Mouse (Mus musculus): ENCODE measurements at regions not wholly inside any gene's neighbourhood (a gene's known extent, or its start where the extent isn't known, plus 50 kb on each side); places are given as distances from the start of the nearest gene placed in this dataset.

DNA sequence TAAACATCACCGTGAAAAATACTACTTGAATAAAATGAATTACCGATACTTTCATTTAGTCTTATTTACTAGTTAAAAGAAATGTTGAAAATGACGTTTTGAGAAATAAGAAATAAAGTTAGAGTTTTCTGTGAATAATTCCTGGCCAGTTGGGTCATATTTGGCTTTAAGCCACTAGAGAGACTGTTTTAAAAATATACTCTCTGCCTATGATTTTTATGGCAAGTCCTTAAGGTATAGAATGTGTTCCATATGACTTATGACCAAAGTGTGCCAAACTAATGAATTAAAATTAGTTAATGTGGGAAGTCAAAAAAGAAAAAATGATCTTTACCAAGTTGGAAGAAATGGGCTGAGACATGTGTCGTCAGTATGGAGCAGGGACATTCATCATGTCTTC is 354.2 kb upstream of the Col3a1 start:
- intact Hi-C loops (cut with DNase I) = no loop called here
- Histone ChIP-seq H3K4me3 (no peak overlapping the region), H3K27ac (no peak overlapping the region)
- no peak for TF ChIP-seq CTCF (IDR thresholded peaks at IDR 0.05)
- DNase-seq = no peak

DNA sequence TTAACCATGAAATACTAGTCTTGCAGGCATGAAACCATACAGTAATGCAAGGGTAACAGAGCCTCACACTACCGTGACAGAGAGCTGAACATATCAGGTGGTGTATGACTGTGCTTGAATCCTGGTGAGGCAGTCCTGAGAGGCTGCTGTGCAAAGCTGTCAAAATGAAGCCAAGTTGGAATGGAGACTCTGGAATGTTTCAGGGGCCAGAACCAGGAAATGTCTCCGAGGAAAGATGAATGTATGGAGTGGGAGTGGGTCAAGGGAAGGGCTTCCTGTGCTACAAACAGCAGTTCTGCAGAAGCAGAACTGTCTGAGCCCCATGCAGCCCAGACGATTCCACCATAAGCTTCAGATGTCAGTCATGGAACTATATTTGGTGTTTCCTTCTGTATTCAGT is 324.2 kb upstream of the Col3a1 start:
- TF ChIP-seq CTCF (IDR thresholded peaks at IDR 0.05) = no peak
- H3K27ac ChIP-seq = no peak overlapping the region
- intact Hi-C loops (cut with DNase I) = no loop called here

DNA sequence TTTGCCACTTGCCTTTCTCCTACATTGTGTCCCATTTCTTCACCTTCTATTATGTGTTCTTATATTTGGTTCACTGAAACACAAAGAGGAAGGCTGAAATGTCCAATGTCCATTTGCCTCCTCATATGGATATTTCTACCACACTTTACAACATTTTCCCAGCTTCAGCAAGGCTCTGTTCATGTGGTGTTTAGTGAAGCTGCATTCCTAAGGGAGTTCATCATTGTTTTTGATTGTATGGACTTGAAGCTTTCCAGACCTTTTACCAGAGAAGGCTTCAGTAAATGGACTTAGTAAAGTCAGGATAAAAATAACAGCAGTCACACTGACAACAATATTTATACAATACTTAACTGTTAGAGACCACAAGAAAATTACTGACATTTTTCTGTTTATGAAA is 290.8 kb upstream of the Col3a1 start:
- H3K4me3 ChIP-seq = no peak overlapping the region
- TF ChIP-seq CTCF (IDR thresholded peaks at IDR 0.05) = no peak
- no peak for DNase-seq
- intact Hi-C loops (cut with DNase I) = loop anchor here (5.0 kb wide), 1 partner anchor 277 kb away; no protein-coding TSS in a partner anchor
- H3K27ac ChIP-seq = peak overlapping the region; percentile 64

More for the DNA sequence above, 324.2 kb upstream of the Col3a1 start:
- H3K4me3 ChIP-seq = no peak overlapping the region
- no peak for DNase-seq

GRCm38 (mm10) chr1:45021234-45021633 is 290.1 kb upstream of the Col3a1 start:
- intact Hi-C loops (cut with DNase I) = loop anchor here (5.0 kb wide), 1 partner anchor 276 kb away; no protein-coding TSS in a partner anchor
- peak overlapping the region; percentile 64 for H3K27ac ChIP-seq
- DNase-seq = peak; percentile 25
- no peak for TF ChIP-seq CTCF (IDR thresholded peaks at IDR 0.05)
- no peak overlapping the region for H3K4me3 ChIP-seq

GRCm38 (mm10) chr1:45022146-45022841 is 289.0 kb upstream of the Col3a1 start:
- DNase-seq = peak; percentile 87
- intact Hi-C loops (cut with DNase I) = loop anchor here (5.0 kb wide), 1 partner anchor 275 kb away; no protein-coding TSS in a partner anchor
- Histone ChIP-seq H3K4me3 (no peak overlapping the region), H3K27ac (peak overlapping the region; percentile 64)
- no peak for TF ChIP-seq CTCF (IDR thresholded peaks at IDR 0.05)

DNA sequence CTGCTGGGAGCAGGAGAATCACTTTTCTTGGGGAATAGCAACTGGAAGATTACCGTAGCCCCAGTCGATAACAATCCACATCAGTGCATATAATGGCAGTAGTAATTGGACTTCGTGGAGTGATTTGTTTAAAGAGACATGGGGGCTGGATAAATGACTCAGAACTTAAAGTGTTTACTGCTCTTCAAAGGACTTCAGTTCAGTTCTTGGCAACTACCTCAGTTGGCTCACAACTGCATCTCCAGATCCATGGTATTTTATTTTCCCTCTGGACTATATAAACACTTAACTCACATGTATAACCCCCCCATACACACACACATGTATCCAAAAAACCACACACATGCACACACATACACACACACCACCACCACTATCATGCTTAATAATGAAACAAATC is 288.0 kb upstream of the Col3a1 start:
- intact Hi-C loops (cut with DNase I) = loop anchor here (5.0 kb wide), 1 partner anchor 274 kb away; no protein-coding TSS in a partner anchor
- no peak for DNase-seq
- Histone ChIP-seq H3K27ac (peak overlapping the region; percentile 64), H3K4me3 (no peak overlapping the region)
- TF ChIP-seq CTCF (IDR thresholded peaks at IDR 0.05) = no peak

DNA sequence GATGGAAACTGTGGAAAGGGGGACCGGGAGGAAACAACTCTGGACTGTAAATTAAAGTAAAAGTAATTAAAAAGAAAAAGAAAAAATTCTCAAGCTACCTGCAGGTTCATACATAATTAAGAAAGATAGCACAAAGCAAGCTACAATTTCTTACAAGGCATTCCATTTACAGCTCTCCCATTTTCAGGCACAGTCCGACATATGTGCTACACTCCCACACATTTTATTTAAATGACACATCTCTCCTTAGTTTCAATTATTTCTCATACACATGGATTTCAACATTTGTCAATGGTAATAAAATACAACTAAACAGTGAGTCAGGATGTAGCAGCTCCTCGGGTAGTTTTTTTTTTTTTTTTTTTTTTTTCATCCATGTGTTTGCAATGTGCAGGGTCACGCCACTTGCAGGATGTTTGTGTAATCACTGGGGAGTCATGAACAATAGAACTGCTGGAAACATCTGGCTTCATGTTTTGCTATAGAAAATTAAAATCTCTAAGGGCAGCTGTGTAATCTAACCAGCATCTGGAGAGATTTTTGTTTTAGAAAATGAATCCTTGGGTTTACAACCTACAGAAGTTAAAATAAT is 279.8 kb upstream of the Col3a1 start:
- DNase-seq = peak; percentile 14
- TF ChIP-seq CTCF (IDR thresholded peaks at IDR 0.05) = no peak
- H3K4me3 ChIP-seq = no peak overlapping the region
- intact Hi-C loops (cut with DNase I) = no loop called here
- peak overlapping the region; percentile 51; the same call in 1 of the 2 replicates for H3K27ac ChIP-seq

GRCm38 (mm10) chr1:45033343-45033742 is 278.0 kb upstream of the Col3a1 start:
- TF ChIP-seq CTCF (IDR thresholded peaks at IDR 0.05) = no peak

DNA sequence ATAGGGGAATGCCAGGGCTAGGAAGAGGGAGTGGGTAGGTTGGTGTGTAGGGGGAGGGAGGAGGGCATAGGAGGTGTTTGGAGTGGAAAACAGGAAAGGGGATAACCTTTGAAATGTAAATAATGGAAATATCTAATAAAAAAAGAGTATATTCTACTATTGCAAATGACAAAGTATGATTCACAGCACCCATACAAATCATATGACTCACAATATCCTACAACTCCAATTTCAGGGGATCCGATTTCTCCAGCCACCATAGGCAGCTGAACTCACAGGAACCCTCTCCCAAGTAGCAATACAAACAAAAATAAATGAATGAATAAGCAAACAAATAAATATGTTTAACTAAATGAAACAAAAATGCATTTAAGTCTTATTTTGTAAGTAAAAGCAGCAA is 270.0 kb upstream of the Col3a1 start:
- no peak for TF ChIP-seq CTCF (IDR thresholded peaks at IDR 0.05)
- intact Hi-C loops (cut with DNase I) = no loop called here
- no peak for DNase-seq
- H3K4me3 ChIP-seq = no peak overlapping the region
- H3K27ac ChIP-seq = no peak overlapping the region

More at GRCm38 (mm10) chr1:45033343-45033742, 278.0 kb upstream of the Col3a1 start:
- no peak overlapping the region for H3K27ac ChIP-seq
- no peak overlapping the region for H3K4me3 ChIP-seq
- no peak for DNase-seq
- intact Hi-C loops (cut with DNase I) = no loop called here

DNA sequence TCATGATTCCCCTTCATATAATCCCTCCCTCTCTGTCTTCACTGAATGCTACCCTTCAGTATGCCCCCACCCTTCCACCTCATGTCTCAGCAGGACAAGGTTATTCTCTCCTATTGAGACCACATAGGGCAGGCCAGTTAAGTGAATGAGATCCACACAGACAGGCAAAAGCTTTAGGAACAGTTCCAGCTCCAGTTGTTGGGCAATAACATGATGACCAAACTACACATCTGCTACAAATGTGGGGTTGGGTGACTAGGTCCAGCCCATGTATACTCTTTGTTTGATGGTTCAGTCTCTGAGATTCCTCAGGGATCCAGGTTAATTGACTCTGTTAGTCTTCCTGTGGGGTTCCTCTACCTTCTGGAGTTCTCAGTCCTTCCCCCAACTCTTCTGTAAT is 269.5 kb upstream of the Col3a1 start:
- TF ChIP-seq CTCF (IDR thresholded peaks at IDR 0.05) = no peak
- no peak overlapping the region for H3K27ac ChIP-seq
- no peak for DNase-seq
- intact Hi-C loops (cut with DNase I) = no loop called here
- H3K4me3 ChIP-seq = no peak overlapping the region

GRCm38 (mm10) chr1:45043245-45043926 is 268.0 kb upstream of the Col3a1 start:
- DNase-seq = peak; percentile 17
- intact Hi-C loops (cut with DNase I) = no loop called here
- TF ChIP-seq CTCF (IDR thresholded peaks at IDR 0.05) = no peak
- Histone ChIP-seq H3K27ac (peak overlapping the region; percentile 54), H3K4me3 (no peak overlapping the region)

- intact Hi-C loops (cut with DNase I) = no loop called here
- no peak overlapping the region for H3K27ac ChIP-seq
- no peak for DNase-seq
- no peak overlapping the region for H3K4me3 ChIP-seq
- no peak for TF ChIP-seq CTCF (IDR thresholded peaks at IDR 0.05)
Measured at GRCm38 (mm10) chr1:45090841-45091535, 220.3 kb upstream of the Col3a1 start.

All from gastrocnemius, adult 2 months (tissue).